Mouse (Mus musculus): Measurements from ENCODE around the gene Erc2.

- TF ChIP-seq CTCF (IDR thresholded peaks at IDR 0.05; ENCODE audit: low read depth), result no peak
- TF ChIP-seq EP300 (IDR thresholded peaks at IDR 0.05; ENCODE audit: low read depth), result no peak
Observed at GRCm38 (mm10) chr14:28293921-28294320, 671.7 kb downstream of the Erc2 start.

Measured in liver, embryonic 14.5 days (tissue).